Mouse (Mus musculus) bone marrow, adult 2 months (tissue): ENCODE measurements around the gene Cgnl1.

Source experiments
- CTCF ChIP-seq: fragments of 200-500 bp; IDR thresholded peaks from 2 replicates; pipeline ENCODE4 v1.5.1; 2011; ENCODE audit warnings: low read length, control low read depth; ENCODE audit not compliant: control insufficient read depth, insufficient read depth
- POLR2A ChIP-seq: fragments of 200-500 bp; IDR thresholded peaks from 2 replicates; pipeline ENCODE4 v1.6.1; 2011; ENCODE audit warnings: low read depth, mild to moderate bottlenecking, control low read depth, low read length, borderline replicate concordance; ENCODE audit not compliant: control insufficient read depth

DNA sequence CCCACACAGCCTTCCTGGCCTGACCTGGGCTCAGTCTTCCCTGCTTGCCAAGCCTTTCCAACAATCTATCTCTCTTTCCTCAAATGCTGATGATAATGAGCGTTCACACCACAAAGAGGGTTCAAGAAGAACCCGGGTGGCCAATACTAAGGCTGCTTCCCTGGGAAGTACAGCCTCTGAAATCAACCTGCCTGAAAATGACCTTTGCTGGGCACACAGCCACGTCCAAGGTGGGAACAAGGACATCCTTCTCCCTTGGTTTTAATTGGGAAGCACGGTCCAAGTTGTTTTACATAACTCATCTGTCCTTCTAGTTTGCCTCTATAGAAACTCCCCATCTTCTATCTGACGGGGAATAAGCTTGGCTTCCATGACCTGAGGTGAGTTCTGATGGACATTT, 28.2 kb upstream of the Cgnl1 start:
- no peak for TF ChIP-seq CTCF
- TF ChIP-seq POLR2A = no peak
